Mouse (Mus musculus) mouse trophoblast stem cell (cell line): Measurements from ENCODE around the gene Psmd13.
"Not testable (repeated sequence)": the region's sequence is repeated elsewhere in the genome, so short reads cannot be mapped to it uniquely, and the experiment has no call there.

Source experiments
- in situ Hi-C, 2 experiments: fragments of 300-500 bp; cut with MseI, MboI; formaldehyde crosslinking; loops; 2 replicates in 1 of 2; 3 replicates in 1 of 2; pipeline ENCODE4 v1.15.1; 2025

The Psmd13 gene

GRCm38 (mm10) chr7:140855860-140856784, 25.6 kb upstream of the Psmd13 start, which contains the start of gene Gm45785:
Gene Gm45785, minus strand, starts transcription at chr7:140856331.
- in situ Hi-C loops, result no loop called here

GRCm38 (mm10) chr7:140856785-140857549, 24.8 kb upstream of the Psmd13 start, which contains the start of gene Ric8a:
Gene Ric8a, plus strand, starts transcription at chr7:140856957.
- in situ Hi-C loops, result no loop called here

GRCm38 (mm10) chr7:140857550-140858505, 23.9 kb upstream of the Psmd13 start, which contains the start of gene Bet1l:
Gene Bet1l, minus strand, starts transcription at chr7:140857577.
- in situ Hi-C loops, result no loop called here

GRCm38 (mm10) chr7:140858746-140859145, 23.0 kb upstream of the Psmd13 start:
- in situ Hi-C loops, result no loop called here

GRCm38 (mm10) chr7:140859997-140860396, 21.8 kb upstream of the Psmd13 start:
- in situ Hi-C loops, result no loop called here

- in situ Hi-C loops, result no loop called here
Observed at GRCm38 (mm10) chr7:140860728-140861127, 21.0 kb upstream of the Psmd13 start.

GRCm38 (mm10) chr7:140864761-140865160, 17.0 kb upstream of the Psmd13 start:
- in situ Hi-C loops, result no loop called here

- in situ Hi-C loops, result no loop called here
Observed at GRCm38 (mm10) chr7:140874224-140874623, 7.5 kb upstream of the Psmd13 start.

GRCm38 (mm10) chr7:140877364-140877763, 4.4 kb upstream of the Psmd13 start:
- in situ Hi-C loops, result no loop called here

GRCm38 (mm10) chr7:140879355-140879754, 2.4 kb upstream of the Psmd13 start:
- in situ Hi-C loops, result no loop called here

GRCm38 (mm10) chr7:140880419-140880818, 1.3 kb upstream of the Psmd13 start:
- in situ Hi-C loops, result no loop called here

- in situ Hi-C loops, result no loop called here
Observed at GRCm38 (mm10) chr7:140880865-140881515, 778 bp upstream of the Psmd13 start.

GRCm38 (mm10) chr7:140882469-140882803, 668 bp downstream of the Psmd13 start:
- in situ Hi-C loops, result no loop called here

GRCm38 (mm10) chr7:140890636-140891035, 8.9 kb downstream of the Psmd13 start:
- in situ Hi-C loops, result not testable (repeated sequence)

- in situ Hi-C loops, result no loop called here
Observed at GRCm38 (mm10) chr7:140894031-140894430, 12.3 kb downstream of the Psmd13 start.

- in situ Hi-C loops, result no loop called here
Observed at GRCm38 (mm10) chr7:140894611-140895010, 12.8 kb downstream of the Psmd13 start.

- in situ Hi-C loops, result no loop called here
Observed at GRCm38 (mm10) chr7:140897863-140898262, 16.1 kb downstream of the Psmd13 start.

- in situ Hi-C loops, result no loop called here
Observed at GRCm38 (mm10) chr7:140899121-140899520, 17.4 kb downstream of the Psmd13 start.

- in situ Hi-C loops, result loop anchor here (5.0 kb wide), 2 partner anchors 53 to 58 kb away; partner anchors contain the start of genes Odf3 (in 1 of the 2) and Scgb1c1 (in 1 of the 2)
Observed at GRCm38 (mm10) chr7:140900220-140900619, 18.5 kb downstream of the Psmd13 start, which contains the start of gene Cox8b. Gene Cox8b, minus strand, starts transcription at chr7:140900446.
